Mouse (Mus musculus): ENCODE data around the gene Tmem121.

The Tmem121 gene

GRCm38 (mm10) chr12:113185442-113186291 lies at the start of gene Tmem121:
TSS of gene Tmem121 (plus strand) at chr12:113185930.
- peak; percentile 68 to 74 for DNase-seq

- no peak for DNase-seq
Observed at GRCm38 (mm10) chr12:113136492-113137020, 49.2 kb upstream of the Tmem121 start.

GRCm38 (mm10) chr12:113137260-113138213 lies 48.2 kb upstream of the Tmem121 start:
- DNase-seq = no peak

GRCm38 (mm10) chr12:113138291-113138690 lies 47.4 kb upstream of the Tmem121 start:
- DNase-seq = no peak

GRCm38 (mm10) chr12:113138901-113139864 lies 46.5 kb upstream of the Tmem121 start:
- DNase-seq = peak in 1 of 2 experiments; percentile 31

GRCm38 (mm10) chr12:113139908-113140615 lies 45.7 kb upstream of the Tmem121 start, which contains the start of gene Crip2:
TSS of gene Crip2 (plus strand) at chr12:113140236.
- DNase-seq = peak; percentile 50 to 71

GRCm38 (mm10) chr12:113140616-113141411 lies 44.9 kb upstream of the Tmem121 start:
- peak in 1 of 2 experiments; percentile 32 for DNase-seq

- peak in 1 of 2 experiments; percentile 46 for DNase-seq
Observed at GRCm38 (mm10) chr12:113141531-113141973, 44.2 kb upstream of the Tmem121 start.

GRCm38 (mm10) chr12:113142021-113142975 lies 43.4 kb upstream of the Tmem121 start:
- peak in 1 of 2 experiments; percentile 42 for DNase-seq

GRCm38 (mm10) chr12:113143164-113143563 lies 42.6 kb upstream of the Tmem121 start:
- no peak for DNase-seq

GRCm38 (mm10) chr12:113144001-113144756 lies 41.6 kb upstream of the Tmem121 start:
- peak; percentile 45 to 58 for DNase-seq

- no peak for DNase-seq
Observed at GRCm38 (mm10) chr12:113144886-113145285, 40.8 kb upstream of the Tmem121 start.

- DNase-seq = no peak
Observed at GRCm38 (mm10) chr12:113145591-113145990, 40.1 kb upstream of the Tmem121 start.

GRCm38 (mm10) chr12:113146112-113147057 lies 39.3 kb upstream of the Tmem121 start, which contains the start of gene Crip1:
TSS of gene Crip1 (plus strand) at chr12:113146316.
- peak; percentile 86 to 89 for DNase-seq

GRCm38 (mm10) chr12:113147481-113147880 lies 38.2 kb upstream of the Tmem121 start:
- DNase-seq = peak; percentile 69 to 75

GRCm38 (mm10) chr12:113148381-113149035 lies 37.2 kb upstream of the Tmem121 start:
- DNase-seq = no peak
